Mouse (Mus musculus) neural tube, embryonic 15.5 days (tissue): ENCODE measurements around the gene Celf2. TPM values are rescaled to one million over a fixed set of nuclear protein-coding genes. Genes with fewer than 3 reads are reported as not detected.
A peak's percentile ranks its signal among the peaks of the same experiment; 100 is the strongest.

Experiments used
- ATAC-seq: fragments of 200-750 bp; cut with Nextera tagmentation; 2 replicates; pipeline ENCODE4 v1.8.0; 2017; ENCODE audit warnings: mild to moderate bottlenecking, moderate TSS enrichment, moderate library complexity; ENCODE audit not compliant: low FRiP score
- H3K27ac ChIP-seq: fragments of 300-500 bp; sonication (generic); replicated peaks from 2 replicates; pipeline ENCODE4 v1.5.1; 2015; ENCODE audit warnings: mild to moderate bottlenecking, inconsistent platforms
- H3K27me3 ChIP-seq: fragments of 300-500 bp; sonication (generic); replicated peaks from 2 replicates; pipeline ENCODE4 v1.6.1; 2015; ENCODE audit warnings: inconsistent platforms
- H3K36me3 ChIP-seq: fragments of 300-500 bp; sonication (generic); 2 replicates; pipeline ENCODE4 v1.6.1; 2015; ENCODE audit warnings: inconsistent platforms
- H3K4me1 ChIP-seq: fragments of 300-500 bp; sonication (generic); 2 replicates; pipeline ENCODE4 v1.6.1; 2015; ENCODE audit warnings: inconsistent platforms
- H3K4me2 ChIP-seq: fragments of 300-500 bp; sonication (generic); 2 replicates; pipeline ENCODE4 v1.6.1; 2015; ENCODE audit warnings: inconsistent platforms, mild to moderate bottlenecking, moderate library complexity
- H3K4me3 ChIP-seq: fragments of 300-500 bp; sonication (generic); replicated peaks from 2 replicates; pipeline ENCODE4 v1.5.1; 2015; ENCODE audit warnings: mild to moderate bottlenecking, inconsistent platforms
- H3K9ac ChIP-seq: fragments of 300-500 bp; sonication (generic); replicated peaks from 2 replicates; pipeline ENCODE4 v1.6.1; 2015; ENCODE audit warnings: mild to moderate bottlenecking, inconsistent platforms
- H3K9me3 ChIP-seq: fragments of 300-500 bp; sonication (generic); replicated peaks from 2 replicates; pipeline ENCODE4 v1.6.1; 2016; ENCODE audit warnings: inconsistent platforms
- WGBS: fragments of 180-500 bp; shearing (Covaris S2); methylation state at CpG from one replicate; pipeline ENCODE4 v1.1.7; 2015; ENCODE audit warnings: mixed read lengths; 5-methylcytosine and 5-hydroxymethylcytosine counted together
- polyA plus RNA-seq: library from polyadenylated mRNA; unstranded; fragments of >200 nt; fragmentation: Nextera tagmentation; extraction: Ambion mirVana; gene quantifications from 2 replicates; pipeline ENCODE4 v1.2.1, GENCODE M21; 2015

Gene Celf2
- polyA plus RNA-seq, 1 experiment from 2014 or later = 120 TPM

- no peaks in the 10 kb centered on the region; the same call in 1 of the 2 replicates for H3K4me1 ChIP-seq
- no peaks in the 10 kb centered on the region for H3K9me3 ChIP-seq
- WGBS = 68% methylated on average over 2 of the region's 2 CpGs
- H3K9ac ChIP-seq = no peak overlapping the region
- ATAC-seq = no peak
- H3K27me3 ChIP-seq = no peaks in the 10 kb centered on the region
- no peaks in the 10 kb centered on the region for H3K36me3 ChIP-seq
- H3K27ac ChIP-seq = no peak overlapping the region
- H3K4me2 ChIP-seq = no peak overlapping the region
- H3K4me3 ChIP-seq = no peak overlapping the region
Observed at GRCm38 (mm10) chr2:6637147-6637546, 872.2 kb downstream of the Celf2 start.

GRCm38 (mm10) chr2:6634899-6635298, 874.5 kb downstream of the Celf2 start:
- 94% methylated on average over 6 of the region's 6 CpGs for WGBS
- no peak for ATAC-seq

GRCm38 (mm10) chr2:6633115-6633514, 876.2 kb downstream of the Celf2 start:
- Histone ChIP-seq H3K9ac (no peak overlapping the region), H3K4me3 (no peak overlapping the region)
- 100% methylated on average over 1 of the region's 1 CpGs for WGBS

More at GRCm38 (mm10) chr2:6634899-6635298, 874.5 kb downstream of the Celf2 start:
- Histone ChIP-seq H3K36me3 (no peaks in the 10 kb centered on the region), H3K4me1 (no peaks in the 10 kb centered on the region; the same call in 1 of the 2 replicates), H3K27me3 (no peaks in the 10 kb centered on the region), H3K9ac (no peak overlapping the region), H3K27ac (no peak overlapping the region), H3K4me2 (no peak overlapping the region), H3K9me3 (no peaks in the 10 kb centered on the region), H3K4me3 (no peak overlapping the region)

GRCm38 (mm10) chr2:6623802-6624201, 885.6 kb downstream of the Celf2 start:
- no peak overlapping the region for H3K4me3 ChIP-seq
- H3K36me3 ChIP-seq = no peaks in the 10 kb centered on the region
- ATAC-seq = 0 out of 2 replicates have a peak, but pooled peaks have one; percentile 29
- H3K4me1 ChIP-seq = peaks cover 11% of the 10 kb centered on the region
- H3K9ac ChIP-seq = no peak overlapping the region
- H3K4me2 ChIP-seq = no peak overlapping the region
- H3K27me3 ChIP-seq = no peaks in the 10 kb centered on the region
- WGBS = 32% methylated on average over 4 of the region's 4 CpGs
- H3K9me3 ChIP-seq = no peaks in the 10 kb centered on the region
- no peak overlapping the region for H3K27ac ChIP-seq

More at GRCm38 (mm10) chr2:6633115-6633514, 876.2 kb downstream of the Celf2 start:
- H3K4me1 ChIP-seq = no peaks in the 10 kb centered on the region; the same call in 1 of the 2 replicates
- H3K9me3 ChIP-seq = no peaks in the 10 kb centered on the region
- H3K36me3 ChIP-seq = no peaks in the 10 kb centered on the region
- no peak overlapping the region for H3K27ac ChIP-seq
- no peaks in the 10 kb centered on the region for H3K27me3 ChIP-seq
- H3K4me2 ChIP-seq = no peak overlapping the region
- no peak for ATAC-seq

- ATAC-seq = no peak
- no peaks in the 10 kb centered on the region for H3K36me3 ChIP-seq
- no peak overlapping the region for H3K27ac ChIP-seq
- no peaks in the 10 kb centered on the region for H3K9me3 ChIP-seq
- H3K4me2 ChIP-seq = no peak overlapping the region
- H3K27me3 ChIP-seq = no peaks in the 10 kb centered on the region
- H3K9ac ChIP-seq = no peak overlapping the region
- 78% methylated on average over 5 of the region's 5 CpGs for WGBS
- H3K4me3 ChIP-seq = no peak overlapping the region
- peaks cover 11% of the 10 kb centered on the region for H3K4me1 ChIP-seq
Observed at GRCm38 (mm10) chr2:6622082-6622481, 887.3 kb downstream of the Celf2 start.

- Histone ChIP-seq H3K36me3 (peaks cover 6% of the 10 kb centered on the region), H3K27ac (no peak overlapping the region), H3K9ac (no peak overlapping the region), H3K9me3 (no peaks in the 10 kb centered on the region), H3K4me2 (no peak overlapping the region), H3K4me3 (no peak overlapping the region), H3K4me1 (peaks cover 8% of the 10 kb centered on the region), H3K27me3 (no peaks in the 10 kb centered on the region)
- 85% methylated on average over 3 of the region's 3 CpGs for WGBS
- no peak for ATAC-seq
Observed at GRCm38 (mm10) chr2:6618856-6619255, 890.5 kb downstream of the Celf2 start.

- H3K27ac ChIP-seq = no peak overlapping the region
- 97% methylated on average over 1 of the region's 1 CpGs for WGBS
- peaks cover 4% of the 10 kb centered on the region; the same call in 1 of the 2 replicates for H3K4me1 ChIP-seq
- no peaks in the 10 kb centered on the region for H3K9me3 ChIP-seq
- no peaks in the 10 kb centered on the region for H3K27me3 ChIP-seq
- H3K9ac ChIP-seq = no peak overlapping the region
- peaks cover 6% of the 10 kb centered on the region for H3K36me3 ChIP-seq
- no peak overlapping the region for H3K4me2 ChIP-seq
- no peak overlapping the region for H3K4me3 ChIP-seq
- no peak for ATAC-seq
Observed at GRCm38 (mm10) chr2:6618450-6618849, 890.9 kb downstream of the Celf2 start.

- WGBS = 93% methylated on average over 2 of the region's 2 CpGs
- H3K4me1 ChIP-seq = peaks cover 10% of the 10 kb centered on the region; the same call in 1 of the 2 replicates
- H3K9ac ChIP-seq = no peak overlapping the region
- no peak overlapping the region for H3K27ac ChIP-seq
- peaks cover 5% of the 10 kb centered on the region; the same call in 1 of the 2 replicates for H3K36me3 ChIP-seq
- no peak for ATAC-seq
- no peaks in the 10 kb centered on the region for H3K27me3 ChIP-seq
- H3K9me3 ChIP-seq = no peaks in the 10 kb centered on the region
- no peak overlapping the region for H3K4me2 ChIP-seq
- H3K4me3 ChIP-seq = no peak overlapping the region
Observed at GRCm38 (mm10) chr2:6604347-6604746, 905.0 kb downstream of the Celf2 start.

GRCm38 (mm10) chr2:6603880-6604279, 905.5 kb downstream of the Celf2 start:
- Histone ChIP-seq H3K4me2 (no peak overlapping the region), H3K36me3 (peaks cover 5% of the 10 kb centered on the region; the same call in 1 of the 2 replicates), H3K9me3 (no peaks in the 10 kb centered on the region), H3K27me3 (no peaks in the 10 kb centered on the region), H3K4me3 (no peak overlapping the region), H3K9ac (no peak overlapping the region), H3K27ac (no peak overlapping the region), H3K4me1 (peaks cover 6% of the 10 kb centered on the region; the same call in 1 of the 2 replicates)
- ATAC-seq = no peak
- 84% methylated on average over 6 of the region's 6 CpGs for WGBS

GRCm38 (mm10) chr2:6602163-6602562, 907.2 kb downstream of the Celf2 start:
- Histone ChIP-seq H3K4me2 (no peak overlapping the region), H3K27me3 (no peaks in the 10 kb centered on the region), H3K9me3 (no peaks in the 10 kb centered on the region), H3K36me3 (peaks cover 9% of the 10 kb centered on the region; the same call in 1 of the 2 replicates), H3K4me3 (no peak overlapping the region), H3K4me1 (0 out of 2 replicates have a peak, but pooled peaks cover 3% of the 10 kb centered on the region), H3K27ac (no peak overlapping the region), H3K9ac (no peak overlapping the region)
- 89% methylated on average over 4 of the region's 4 CpGs for WGBS
- no peak for ATAC-seq

- H3K27ac ChIP-seq = no peak overlapping the region
- peaks cover 11% of the 10 kb centered on the region for H3K4me1 ChIP-seq
- H3K4me3 ChIP-seq = no peak overlapping the region
- no peaks in the 10 kb centered on the region for H3K9me3 ChIP-seq
- H3K4me2 ChIP-seq = no peak overlapping the region
- no peak overlapping the region for H3K9ac ChIP-seq
- no peaks in the 10 kb centered on the region for H3K27me3 ChIP-seq
- 95% methylated on average over 1 of the region's 1 CpGs for WGBS
- ATAC-seq = no peak
- H3K36me3 ChIP-seq = peaks cover 5% of the 10 kb centered on the region; the same call in 1 of the 2 replicates
Observed at GRCm38 (mm10) chr2:6598879-6599167, 910.5 kb downstream of the Celf2 start.

- Histone ChIP-seq H3K4me1 (peaks cover 11% of the 10 kb centered on the region), H3K4me3 (no peak overlapping the region), H3K27ac (no peak overlapping the region), H3K36me3 (peaks cover 4% of the 10 kb centered on the region; the same call in 1 of the 2 replicates), H3K9ac (no peak overlapping the region), H3K9me3 (no peaks in the 10 kb centered on the region), H3K4me2 (no peak overlapping the region), H3K27me3 (no peaks in the 10 kb centered on the region)
- ATAC-seq = no peak
- 87% methylated on average over 8 of the region's 8 CpGs for WGBS
Observed at GRCm38 (mm10) chr2:6598124-6598878, 911.1 kb downstream of the Celf2 start.
